Mouse (Mus musculus) limb, embryonic 13.5 days (tissue): ENCODE data around the gene Itgbl1. TPM values are rescaled to one million over a fixed set of nuclear protein-coding genes. Genes with fewer than 3 reads are reported as not detected.
"Not testable (repeated sequence)": the region's sequence is repeated elsewhere in the genome, so short reads cannot be mapped to it uniquely, and the experiment has no call there.

Source experiments
- ATAC-seq: fragments of 200-750 bp; cut with Nextera tagmentation; 2 replicates; pipeline ENCODE4 v1.8.0; 2017; ENCODE audit warnings: low read depth, moderate number of reproducible peaks, moderate TSS enrichment; ENCODE audit not compliant: low FRiP score
- H3K27ac ChIP-seq: fragments of 300-500 bp; sonication (generic); 2 replicates; pipeline ENCODE4 v1.5.1; 2015; ENCODE audit warnings: inconsistent platforms, mild to moderate bottlenecking, moderate library complexity
- H3K27me3 ChIP-seq: fragments of 300-500 bp; sonication (generic); 2 replicates; pipeline ENCODE4 v1.6.1; 2015; ENCODE audit warnings: mild to moderate bottlenecking, inconsistent platforms
- H3K36me3 ChIP-seq: fragments of 300-500 bp; sonication (generic); 2 replicates; pipeline ENCODE4 v1.6.1; 2015; ENCODE audit warnings: inconsistent platforms, mild to moderate bottlenecking, moderate library complexity
- H3K4me1 ChIP-seq: fragments of 300-500 bp; sonication (generic); 2 replicates; pipeline ENCODE4 v1.6.1; 2015; ENCODE audit warnings: inconsistent platforms
- H3K4me2 ChIP-seq: fragments of 300-500 bp; sonication (generic); replicated peaks from 2 replicates; pipeline ENCODE4 v1.6.1; 2015; ENCODE audit warnings: inconsistent platforms, mild to moderate bottlenecking, moderate library complexity
- H3K4me3 ChIP-seq: fragments of 300-500 bp; sonication (generic); 2 replicates; pipeline ENCODE4 v1.5.1; 2015; ENCODE audit warnings: moderate library complexity, mild to moderate bottlenecking, inconsistent platforms
- H3K9ac ChIP-seq: fragments of 300-500 bp; sonication (generic); 2 replicates; pipeline ENCODE4 v1.6.1; 2015; ENCODE audit warnings: mild to moderate bottlenecking, inconsistent platforms
- H3K9me3 ChIP-seq: fragments of 300-500 bp; sonication (generic); 2 replicates; pipeline ENCODE4 v1.6.1; 2016; ENCODE audit warnings: inconsistent platforms
- WGBS: fragments of 180-500 bp; shearing (Covaris S2); methylation state at CpG from one replicate; pipeline ENCODE4 v1.1.7; 2015; 5-methylcytosine and 5-hydroxymethylcytosine counted together
- polyA plus RNA-seq: library from polyadenylated mRNA; unstranded; fragments of >200 nt; fragmentation: Nextera tagmentation; extraction: Ambion mirVana; gene quantifications from 2 replicates; pipeline ENCODE4 v1.2.1, GENCODE M21; 2015

Gene Itgbl1
- 0.43 and 0.84 TPM in 2 replicates for polyA plus RNA-seq

DNA sequence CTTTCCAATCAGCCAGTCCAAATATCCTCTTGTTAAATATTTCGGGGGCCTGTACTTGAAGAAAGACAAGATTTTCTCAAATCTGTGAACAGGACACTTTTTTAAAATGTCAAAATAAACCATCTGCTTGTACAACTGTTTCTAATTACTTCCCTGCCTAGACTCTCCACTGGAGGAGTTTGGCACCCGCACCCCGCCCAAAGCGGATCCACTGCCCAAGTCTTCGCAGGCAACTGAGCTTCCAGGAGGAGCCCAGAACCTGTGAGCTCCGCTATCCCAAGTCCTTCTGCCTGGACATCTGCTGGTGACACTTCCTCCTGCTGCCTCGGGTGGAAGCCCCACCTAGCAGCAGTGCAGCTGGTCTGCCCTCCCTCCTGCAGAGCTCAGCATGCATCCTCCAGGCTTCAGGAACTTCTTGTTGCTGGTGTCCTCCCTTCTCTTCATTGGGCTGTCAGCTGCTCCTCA is at the start of gene Itgbl1:
Itgbl1 (plus strand) TSS at position 51 of the 465 bp plus-strand sequence.
- H3K9me3 ChIP-seq: no peaks in the 10 kb centered on the region
- no peak within 1 kb of the TSS for H3K27ac ChIP-seq
- H3K36me3 ChIP-seq: no peaks in the 10 kb centered on the region
- 0 out of 2 replicates have a peak within 1 kb of the TSS, but pooled peaks have one; percentile 2 for H3K4me2 ChIP-seq
- no peaks in the 10 kb centered on the region for H3K27me3 ChIP-seq
- H3K4me1 ChIP-seq: peaks cover 9% of the 10 kb centered on the region
- H3K4me3 ChIP-seq: no peak within 1 kb of the TSS
- ATAC-seq: no peak
- 16% methylated on average over 7 of the region's 7 CpGs for WGBS
- no peak within 1 kb of the TSS for H3K9ac ChIP-seq

DNA sequence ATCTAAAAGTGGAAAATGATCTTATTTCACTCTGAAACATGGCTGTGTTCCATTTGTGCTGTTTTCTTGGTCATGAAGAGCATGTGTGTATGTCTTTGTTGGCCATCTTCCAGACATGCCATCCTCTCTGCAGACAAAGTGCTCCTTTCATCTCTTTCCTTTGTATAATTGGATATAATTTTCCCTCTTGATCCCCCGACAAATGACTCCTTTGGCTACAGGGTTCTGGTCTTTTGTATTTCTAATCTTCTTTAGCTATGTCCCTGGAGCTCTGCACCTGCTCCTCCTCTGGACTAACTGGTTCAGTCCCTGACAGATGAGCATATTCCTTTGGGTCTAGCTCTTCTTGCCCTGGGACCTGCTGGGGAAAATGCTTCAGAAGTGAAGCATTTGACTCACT is 36.8 kb upstream of the Itgbl1 start:
- no peak overlapping the region for H3K27ac ChIP-seq
- ATAC-seq: no peak
- 48% methylated on average over 1 of the region's 1 CpGs for WGBS
- peaks cover 19% of the 10 kb centered on the region for H3K27me3 ChIP-seq
- H3K4me2 ChIP-seq: no peak overlapping the region
- no peaks in the 10 kb centered on the region for H3K9me3 ChIP-seq
- no peak overlapping the region for H3K4me3 ChIP-seq
- no peaks in the 10 kb centered on the region for H3K4me1 ChIP-seq
- no peak overlapping the region for H3K9ac ChIP-seq
- H3K36me3 ChIP-seq: no peaks in the 10 kb centered on the region

DNA sequence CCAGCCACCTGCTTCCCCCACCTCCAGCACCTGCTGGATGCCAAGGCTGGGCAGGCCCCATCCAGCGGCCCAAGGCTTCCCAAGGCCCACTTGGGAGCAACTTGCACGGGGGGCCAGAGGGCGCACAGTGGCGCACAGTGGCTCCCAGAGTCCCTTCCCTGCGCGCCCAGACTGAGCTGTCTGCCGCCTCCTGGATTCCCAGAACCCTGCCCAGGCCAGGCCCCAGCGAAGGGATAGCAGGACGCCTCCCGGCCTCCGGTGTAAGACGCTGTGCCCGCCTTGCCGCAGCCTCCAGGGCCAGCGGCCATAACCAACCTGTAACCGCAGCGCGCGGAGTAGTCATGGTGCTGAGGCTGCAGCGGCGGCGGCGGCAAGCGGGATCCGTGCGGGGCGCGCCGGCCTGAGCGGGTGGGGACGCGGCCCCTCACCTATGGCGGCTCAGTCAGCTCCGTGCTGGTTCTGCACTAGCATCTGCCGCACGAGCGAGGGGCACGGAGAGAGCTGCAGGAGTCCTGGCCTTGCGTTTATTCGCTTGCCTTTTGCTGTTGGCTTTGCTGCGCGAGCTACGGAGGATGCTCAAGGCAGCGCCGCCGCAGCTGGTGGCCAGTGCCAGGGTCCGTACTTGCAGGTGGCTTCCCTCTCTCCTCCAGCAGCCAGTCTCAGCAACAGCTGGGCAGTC is 33.1 kb upstream of the Itgbl1 start, which contains the start of gene Nalcn:
Nalcn (minus strand) TSS at position 644 of the 679 bp plus-strand sequence.
- Histone ChIP-seq H3K36me3 (no peaks in the 10 kb centered on the region), H3K9ac (peak within 1 kb of the TSS; percentile 64), H3K4me3 (peak within 1 kb of the TSS; percentile 53), H3K4me2 (peak within 1 kb of the TSS; percentile 88), H3K27me3 (peaks cover 19% of the 10 kb centered on the region), H3K27ac (no peak within 1 kb of the TSS), H3K9me3 (no peaks in the 10 kb centered on the region; the same call in 1 of the 2 replicates), H3K4me1 (no peaks in the 10 kb centered on the region)
- WGBS: 2% methylated on average over 47 of the region's 47 CpGs
- peak; percentile 71 for ATAC-seq

DNA sequence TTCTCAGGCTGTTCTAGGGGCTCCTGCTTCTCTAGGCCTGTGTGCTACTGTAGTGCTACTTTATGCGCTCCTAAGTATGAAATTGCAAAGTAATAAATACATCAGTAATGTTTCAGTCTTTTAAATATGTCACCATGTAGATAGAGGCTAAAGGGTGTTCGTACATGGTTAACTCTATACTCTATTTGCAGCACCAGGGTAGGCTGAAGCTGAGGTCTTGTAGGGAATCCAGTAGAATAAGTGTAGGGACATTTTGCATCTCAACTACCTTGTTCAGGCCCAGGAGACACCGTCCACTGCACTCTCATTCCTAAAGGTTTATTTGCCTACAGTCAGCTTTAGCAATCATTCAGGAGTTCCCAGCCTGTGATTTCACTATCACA is 32.6 kb upstream of the Itgbl1 start:
- Histone ChIP-seq H3K27me3 (peaks cover 19% of the 10 kb centered on the region), H3K36me3 (no peaks in the 10 kb centered on the region), H3K4me3 (peak overlapping the region; percentile 53), H3K4me1 (no peaks in the 10 kb centered on the region), H3K9me3 (no peaks in the 10 kb centered on the region; the same call in 1 of the 2 replicates), H3K9ac (peak overlapping the region; percentile 64), H3K4me2 (peak overlapping the region; percentile 88), H3K27ac (no peak overlapping the region)
- WGBS: 60% methylated on average over 3 of the region's 3 CpGs
- no peak for ATAC-seq

DNA sequence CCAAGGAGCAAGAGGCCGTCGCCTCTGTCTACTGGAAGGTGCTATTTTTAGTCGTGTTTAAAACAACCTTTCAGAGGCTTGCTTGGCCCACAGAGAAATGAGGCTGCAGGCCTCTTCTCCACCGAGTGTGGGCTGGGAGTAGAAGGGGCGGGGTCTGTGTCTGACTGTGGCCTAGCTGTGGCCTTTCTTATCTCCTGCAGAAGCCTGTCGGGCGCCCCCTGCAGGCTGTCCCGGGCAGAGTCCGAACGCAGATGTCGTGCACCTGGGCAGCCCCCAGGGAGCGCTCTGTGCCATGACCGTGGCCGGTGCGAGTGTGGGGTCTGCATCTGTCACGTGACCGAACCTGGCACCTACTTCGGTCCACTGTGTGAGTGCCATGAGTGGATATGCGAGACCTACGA is 1.3 kb downstream of the Itgbl1 start:
- 16% methylated on average over 20 of the region's 20 CpGs for WGBS
- peak overlapping the region; percentile 37 for H3K4me2 ChIP-seq
- no peak overlapping the region for H3K4me3 ChIP-seq

DNA sequence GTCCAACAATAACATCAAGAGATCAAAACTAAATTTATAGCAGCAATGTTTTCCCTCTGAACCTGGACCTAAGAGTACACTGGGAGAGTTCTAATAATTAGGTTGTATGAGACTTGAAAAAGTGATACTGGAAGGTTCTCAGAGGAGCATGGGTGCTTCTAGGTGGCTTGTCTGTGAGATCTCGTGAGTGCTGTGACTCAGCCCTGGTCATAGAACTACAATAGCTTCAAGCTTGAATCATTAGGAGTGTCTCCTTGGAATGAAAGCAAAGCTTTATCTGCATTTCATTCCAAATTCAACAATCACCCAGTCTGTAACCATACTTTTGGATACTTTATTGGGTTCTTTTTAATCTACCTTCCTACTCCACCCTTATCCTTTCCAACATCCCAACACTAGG is 2.6 kb downstream of the Itgbl1 start:
- peaks cover 9% of the 10 kb centered on the region for H3K4me1 ChIP-seq
- H3K4me2 ChIP-seq: no peak overlapping the region
- no peaks in the 10 kb centered on the region for H3K36me3 ChIP-seq
- no peak overlapping the region for H3K9ac ChIP-seq
- H3K9me3 ChIP-seq: no peaks in the 10 kb centered on the region
- no peak for ATAC-seq
- no peak overlapping the region for H3K4me3 ChIP-seq
- WGBS: 75% methylated on average over 1 of the region's 1 CpGs
- no peaks in the 10 kb centered on the region for H3K27me3 ChIP-seq
- no peak overlapping the region for H3K27ac ChIP-seq

More for the DNA sequence above, 1.3 kb downstream of the Itgbl1 start:
- H3K9me3 ChIP-seq: no peaks in the 10 kb centered on the region
- no peaks in the 10 kb centered on the region for H3K27me3 ChIP-seq
- H3K4me1 ChIP-seq: peaks cover 9% of the 10 kb centered on the region
- no peak overlapping the region for H3K27ac ChIP-seq
- no peak overlapping the region for H3K9ac ChIP-seq
- no peaks in the 10 kb centered on the region for H3K36me3 ChIP-seq
- peak; percentile 51; the same call in 1 of the 2 replicates for ATAC-seq

DNA sequence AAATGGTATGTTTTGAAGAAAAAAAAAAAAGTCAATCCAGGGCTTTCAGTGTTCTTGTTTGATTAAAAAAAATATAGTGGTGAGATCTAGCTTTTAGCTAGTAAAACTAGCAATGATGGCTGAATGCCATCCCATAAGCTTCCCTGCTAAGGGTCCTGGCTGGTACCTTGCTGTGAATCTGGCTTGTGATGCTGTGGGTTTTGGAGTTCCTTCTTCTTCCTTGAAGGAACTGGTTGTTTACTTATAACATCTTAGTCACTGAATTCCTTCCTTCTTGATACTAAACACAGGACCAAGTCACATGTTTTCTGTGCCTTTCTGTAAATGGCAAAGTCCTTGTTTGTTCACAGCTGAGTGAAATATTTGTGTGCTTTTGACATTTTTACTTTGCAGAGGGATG is 3.4 kb downstream of the Itgbl1 start:
- no peaks in the 10 kb centered on the region for H3K27me3 ChIP-seq
- no peaks in the 10 kb centered on the region for H3K9me3 ChIP-seq
- no peaks in the 10 kb centered on the region for H3K36me3 ChIP-seq
- no peak overlapping the region for H3K9ac ChIP-seq
- ATAC-seq: no peak
- peaks cover 9% of the 10 kb centered on the region for H3K4me1 ChIP-seq
- H3K4me3 ChIP-seq: no peak overlapping the region
- no peak overlapping the region for H3K27ac ChIP-seq
- H3K4me2 ChIP-seq: no peak overlapping the region

DNA sequence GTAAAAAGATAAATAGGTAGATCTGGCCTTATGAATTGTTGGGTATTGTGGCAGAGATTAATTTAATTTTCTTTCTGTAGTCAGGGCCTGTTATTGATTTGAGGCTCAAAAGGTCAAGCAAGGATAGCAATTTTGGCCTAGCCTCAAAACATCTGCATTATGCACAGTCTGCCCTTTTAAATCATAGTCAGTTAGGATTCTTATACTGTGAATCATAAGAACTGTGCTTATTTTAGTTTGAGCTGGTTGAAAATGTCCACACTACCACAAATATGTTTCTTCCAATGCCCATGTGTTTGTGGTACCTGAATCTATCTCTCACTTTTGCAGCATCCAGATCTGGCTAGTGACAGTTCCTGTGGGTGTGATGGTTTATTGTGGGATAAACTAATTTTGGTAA is 4.7 kb downstream of the Itgbl1 start:
- no peaks in the 10 kb centered on the region for H3K36me3 ChIP-seq
- H3K4me2 ChIP-seq: no peak overlapping the region
- no peak overlapping the region for H3K27ac ChIP-seq
- ATAC-seq: no peak
- no peaks in the 10 kb centered on the region for H3K27me3 ChIP-seq
- no peak overlapping the region for H3K9ac ChIP-seq
- H3K4me3 ChIP-seq: no peak overlapping the region
- no peaks in the 10 kb centered on the region for H3K9me3 ChIP-seq
- H3K4me1 ChIP-seq: peaks cover 9% of the 10 kb centered on the region

DNA sequence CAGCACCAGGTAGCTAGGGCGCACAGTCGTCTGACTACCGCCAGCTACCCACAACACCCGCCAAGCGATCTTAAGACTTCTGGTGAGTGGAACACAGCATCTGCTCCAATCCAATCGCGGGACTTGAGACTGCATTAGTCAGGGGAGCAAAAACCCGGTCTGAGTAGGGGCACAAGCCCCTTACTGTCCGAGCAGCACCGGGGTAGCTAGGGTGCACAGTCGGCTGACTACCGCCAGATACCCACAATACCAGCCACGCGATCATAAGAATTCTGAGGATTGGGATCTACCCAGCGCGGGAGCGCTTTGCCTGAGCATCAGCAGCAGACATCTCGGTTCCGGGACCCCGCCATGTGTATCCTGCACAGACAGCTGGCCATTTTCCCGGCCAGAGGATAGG is 11.3 kb downstream of the Itgbl1 start:
- not testable (repeated sequence) for H3K9ac ChIP-seq, ATAC-seq, H3K27ac ChIP-seq, H3K36me3 ChIP-seq, H3K4me2 ChIP-seq, H3K4me1 ChIP-seq, H3K4me3 ChIP-seq, H3K27me3 ChIP-seq, H3K9me3 ChIP-seq
- 82% methylated on average over 21 of the region's 21 CpGs for WGBS

DNA sequence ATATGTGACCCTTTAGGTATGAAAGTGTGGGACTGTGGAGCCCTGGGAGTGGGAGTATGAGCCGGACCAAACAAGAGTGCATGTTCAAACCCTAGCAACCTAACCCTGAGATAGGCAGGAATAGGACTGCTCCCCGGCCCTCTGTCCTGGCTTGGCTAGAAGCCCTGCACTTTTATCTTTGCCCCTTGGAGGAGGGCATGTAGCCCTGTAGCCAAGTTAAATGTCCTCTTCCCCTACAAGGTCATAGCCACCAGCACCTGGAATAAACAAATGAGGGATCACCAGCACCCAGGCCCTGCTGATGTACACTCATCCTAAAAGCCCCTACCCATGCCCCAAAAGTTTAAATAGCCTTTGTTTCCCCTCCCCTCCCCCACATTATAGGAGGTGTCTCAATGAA is 18.3 kb downstream of the Itgbl1 start:
- H3K4me1 ChIP-seq: no peaks in the 10 kb centered on the region
- no peak overlapping the region for H3K9ac ChIP-seq
- WGBS: 79% methylated on average over 2 of the region's 2 CpGs
- ATAC-seq: no peak
- H3K9me3 ChIP-seq: no peaks in the 10 kb centered on the region
- H3K4me3 ChIP-seq: no peak overlapping the region
- no peak overlapping the region for H3K27ac ChIP-seq
- no peak overlapping the region for H3K4me2 ChIP-seq
- no peaks in the 10 kb centered on the region for H3K27me3 ChIP-seq
- no peaks in the 10 kb centered on the region for H3K36me3 ChIP-seq

DNA sequence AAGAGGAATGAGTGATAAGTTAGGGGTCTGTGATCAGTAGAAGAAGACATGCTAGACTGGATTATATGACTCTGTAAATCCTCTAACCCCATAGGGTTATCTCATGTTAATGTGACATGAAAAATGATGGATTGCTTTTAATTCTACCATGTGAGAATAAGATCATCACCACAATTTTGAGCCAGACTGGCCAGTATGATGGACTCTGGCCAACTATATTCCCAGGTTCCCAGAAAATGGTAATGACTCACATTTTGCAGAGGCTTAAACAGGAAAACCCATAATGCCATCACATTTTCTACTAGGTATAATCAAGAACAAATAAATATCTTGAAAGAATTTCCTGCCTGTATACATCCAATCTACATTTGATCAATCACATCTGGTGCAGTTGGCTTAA is 55.0 kb downstream of the Itgbl1 start:
- Histone ChIP-seq H3K4me1 (no peaks in the 10 kb centered on the region), H3K27ac (no peak overlapping the region), H3K36me3 (no peaks in the 10 kb centered on the region), H3K9me3 (no peaks in the 10 kb centered on the region), H3K27me3 (no peaks in the 10 kb centered on the region), H3K4me2 (no peak overlapping the region), H3K9ac (no peak overlapping the region), H3K4me3 (no peak overlapping the region)
- ATAC-seq: no peak

DNA sequence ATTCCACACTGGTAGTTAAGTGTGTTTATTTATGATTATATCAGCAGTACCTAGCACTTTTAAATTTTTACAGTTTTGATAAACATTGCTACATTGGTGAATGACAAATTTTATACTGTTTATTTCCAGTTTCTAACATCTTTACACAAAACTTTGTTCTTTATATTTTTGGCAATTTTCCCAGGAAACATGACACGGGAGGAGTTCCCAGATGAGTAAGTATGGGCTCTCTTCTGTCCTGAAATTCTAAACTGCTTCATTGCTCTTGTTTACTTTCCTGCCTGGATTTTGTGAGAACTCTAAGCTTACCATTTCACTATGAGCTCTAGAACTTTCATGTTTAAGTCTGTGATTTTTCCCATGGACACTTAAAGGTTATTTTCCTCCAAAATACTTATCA is 82.3 kb downstream of the Itgbl1 start:
- H3K4me3 ChIP-seq: no peak overlapping the region
- no peak overlapping the region for H3K9ac ChIP-seq
- no peaks in the 10 kb centered on the region for H3K27me3 ChIP-seq
- no peak overlapping the region for H3K27ac ChIP-seq
- no peak for ATAC-seq
- H3K9me3 ChIP-seq: no peaks in the 10 kb centered on the region
- 51% methylated on average over 1 of the region's 1 CpGs for WGBS
- H3K4me2 ChIP-seq: no peak overlapping the region
- H3K4me1 ChIP-seq: no peaks in the 10 kb centered on the region
- no peaks in the 10 kb centered on the region for H3K36me3 ChIP-seq

DNA sequence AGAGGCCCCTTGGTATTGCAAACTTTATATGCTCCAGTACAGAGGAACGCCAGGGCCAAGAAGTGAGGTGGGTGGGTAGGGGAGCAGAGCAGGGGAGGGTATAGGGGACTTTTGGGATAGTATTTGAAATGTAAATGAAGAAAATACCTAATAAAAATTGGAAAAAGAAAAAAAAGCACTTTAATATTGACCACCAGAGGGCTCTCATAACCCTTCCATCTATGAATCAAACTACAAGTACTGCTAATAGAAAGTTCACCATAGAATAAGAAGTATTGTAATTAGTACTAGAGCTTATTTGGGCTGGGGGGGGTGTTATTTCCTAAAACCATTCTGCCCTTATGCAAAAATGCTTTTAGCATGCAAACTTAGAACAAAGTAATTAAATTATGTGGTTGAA is 91.2 kb downstream of the Itgbl1 start:
- Histone ChIP-seq H3K9me3 (no peaks in the 10 kb centered on the region), H3K9ac (no peak overlapping the region), H3K36me3 (no peaks in the 10 kb centered on the region), H3K27ac (no peak overlapping the region), H3K27me3 (no peaks in the 10 kb centered on the region), H3K4me3 (no peak overlapping the region), H3K4me1 (no peaks in the 10 kb centered on the region), H3K4me2 (no peak overlapping the region)
- WGBS: 69% methylated on average over 1 of the region's 1 CpGs
- ATAC-seq: no peak
